Mouse (Mus musculus): ENCODE measurements at regions not wholly inside any gene's neighbourhood (a gene's known extent, or its start where the extent isn't known, plus 50 kb on each side); places are given as distances from the start of the nearest gene placed in this dataset.

DNA sequence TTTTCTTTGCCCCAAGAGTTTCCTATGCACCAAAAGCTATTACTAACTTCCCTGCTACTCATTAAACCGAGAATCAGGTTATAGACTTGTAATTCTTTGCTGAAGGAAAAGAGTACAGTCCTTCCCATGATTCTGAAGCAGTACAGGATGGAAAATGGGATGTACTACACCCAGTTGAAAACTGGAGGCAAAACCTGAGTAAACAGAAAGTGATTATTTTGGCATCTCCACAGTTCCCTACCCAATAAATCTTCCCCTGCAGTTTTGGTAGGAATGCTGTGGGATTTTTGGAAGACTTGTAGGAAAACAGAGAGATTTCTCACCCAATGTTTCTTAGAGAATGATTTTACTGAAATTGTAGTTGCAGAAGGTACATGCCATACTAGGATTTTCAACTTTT, 268.5 kb downstream of the Dio2 start:
- no peak for DNase-seq (ENCODE audit: low spot score in 2 of 2)

DNA sequence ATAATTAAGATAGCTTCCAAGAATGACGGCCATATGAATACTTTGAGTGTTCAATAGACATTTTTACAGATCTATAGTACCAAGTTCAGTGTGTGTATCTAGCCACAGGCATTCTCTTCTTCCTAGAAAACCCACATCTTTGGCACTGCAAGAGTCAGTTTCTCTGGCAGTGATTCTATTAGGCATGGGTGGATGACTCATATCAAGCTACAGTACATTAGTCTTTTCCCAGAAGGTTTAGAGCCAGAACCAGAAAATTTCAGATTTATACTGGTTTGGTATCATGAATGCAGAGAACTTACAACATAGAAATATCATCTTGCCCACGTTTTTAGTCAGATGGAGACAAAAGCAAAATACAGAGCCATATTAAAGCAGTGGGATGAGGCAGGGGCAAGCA, 278.1 kb downstream of the Dio2 start:
- DNase-seq (ENCODE audit: low spot score in 2 of 2), result no peak

DNA sequence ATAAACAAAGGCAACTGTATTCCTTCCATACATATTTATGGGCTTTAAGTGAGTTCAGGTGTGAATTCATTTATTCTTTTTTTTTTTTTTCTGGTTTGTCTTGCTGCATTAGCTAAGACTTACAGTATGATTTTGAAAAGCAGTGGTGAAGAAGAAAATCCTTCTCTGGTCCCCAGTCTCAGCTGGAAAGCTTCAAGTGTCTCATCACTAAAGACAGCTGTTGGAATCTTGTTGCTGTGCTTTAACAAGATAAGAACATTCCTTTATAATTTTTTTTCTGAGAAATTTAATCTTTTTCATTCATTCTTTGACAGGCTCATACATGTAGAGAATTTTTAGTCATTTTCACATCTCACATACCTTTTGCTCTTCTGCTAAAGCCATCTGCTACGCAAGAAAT, 297.6 kb downstream of the Dio2 start:
- no peak for DNase-seq (ENCODE audit: low spot score in 2 of 2)

DNA sequence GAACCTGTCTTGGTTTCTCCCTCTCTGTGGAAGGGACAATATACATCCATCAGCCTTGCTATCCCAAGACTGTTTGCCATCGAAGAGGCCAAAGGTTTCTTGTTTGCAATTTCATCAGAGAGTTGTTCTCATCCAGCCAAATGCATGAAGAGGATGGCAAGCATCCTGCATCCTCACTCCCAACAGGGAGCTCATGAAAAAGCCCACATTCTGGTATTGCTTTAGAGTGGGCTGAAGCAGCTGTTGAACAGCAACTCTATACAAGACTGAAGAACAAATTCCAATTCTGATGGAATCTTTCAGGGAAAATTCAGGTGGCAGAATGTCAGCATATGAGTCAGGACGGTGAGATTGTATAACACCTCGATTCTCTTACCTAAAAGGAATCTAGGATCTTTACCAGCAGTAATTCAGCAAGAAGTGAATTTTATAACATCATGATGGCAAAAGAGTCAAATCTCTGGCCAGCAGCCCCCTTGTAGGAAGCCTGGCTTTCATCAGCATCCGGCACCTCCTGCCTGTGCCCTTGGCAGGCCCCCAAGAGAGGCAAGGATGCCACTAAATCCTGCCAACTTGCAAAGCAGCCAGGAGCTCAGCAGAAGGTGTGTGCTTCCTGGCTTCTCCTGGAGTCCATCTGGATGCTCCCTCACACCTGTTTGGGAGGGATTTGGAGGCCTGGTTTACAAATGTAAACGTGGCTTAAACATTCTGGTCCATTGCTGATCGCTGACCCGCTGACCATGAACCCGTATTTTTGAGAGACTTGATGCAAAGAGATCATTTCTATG, 312.8 kb downstream of the Dio2 start:
- peak in 1 of 2 experiments; percentile 5 for DNase-seq (ENCODE audit: low spot score in 2 of 2)

DNA sequence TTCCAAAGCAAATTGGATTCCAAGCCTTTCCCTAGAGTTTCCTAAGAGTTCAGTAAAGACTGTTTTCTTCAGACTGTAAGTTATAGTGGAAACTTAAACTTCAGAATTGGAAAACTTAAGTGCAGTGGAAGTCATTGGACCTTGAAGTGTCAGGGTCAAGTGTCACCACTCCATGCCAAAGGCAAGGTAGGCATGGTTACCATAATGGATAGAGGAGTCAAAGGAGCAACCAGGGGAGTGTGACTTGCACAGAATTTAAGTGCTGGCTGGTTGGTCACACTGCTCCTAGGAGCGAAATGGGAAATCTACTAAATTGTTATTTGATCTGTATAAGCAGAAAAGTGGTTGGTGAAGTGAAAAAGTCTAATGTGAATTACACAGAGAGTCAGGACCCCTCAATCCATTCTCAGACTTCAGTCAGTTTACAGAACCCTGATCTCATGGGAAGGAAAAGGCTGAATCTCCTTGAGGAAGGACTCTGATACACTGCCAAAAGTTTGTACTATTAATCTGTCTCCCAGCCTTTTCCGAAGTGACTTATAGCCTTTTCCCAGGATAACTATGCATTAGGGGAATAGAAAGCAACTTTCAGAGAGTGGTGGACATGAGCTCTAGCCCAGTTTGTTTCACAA, 320.5 kb downstream of the Dio2 start:
- no peak for DNase-seq (ENCODE audit: low spot score in 2 of 2)

DNA sequence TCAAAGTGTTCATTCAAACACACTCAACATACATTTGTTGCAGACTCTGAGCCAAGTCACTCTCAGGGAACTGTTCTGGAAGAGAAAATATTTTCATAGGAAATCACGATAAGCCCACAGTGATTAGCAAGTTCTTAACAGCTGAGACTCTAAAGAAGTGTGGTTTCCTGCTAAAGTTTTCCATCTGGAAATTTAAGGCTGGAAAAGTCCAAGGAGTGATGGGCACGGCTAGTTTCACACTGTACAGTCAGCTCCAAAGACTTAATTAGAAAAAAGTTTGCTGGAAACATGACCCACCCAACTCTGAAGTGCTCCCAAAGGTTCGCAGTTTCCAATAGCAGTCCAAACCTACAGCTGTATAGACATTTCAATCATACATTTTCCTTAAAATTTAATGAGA, 329.5 kb downstream of the Dio2 start:
- no peak for DNase-seq (ENCODE audit: low spot score in 2 of 2)

DNA sequence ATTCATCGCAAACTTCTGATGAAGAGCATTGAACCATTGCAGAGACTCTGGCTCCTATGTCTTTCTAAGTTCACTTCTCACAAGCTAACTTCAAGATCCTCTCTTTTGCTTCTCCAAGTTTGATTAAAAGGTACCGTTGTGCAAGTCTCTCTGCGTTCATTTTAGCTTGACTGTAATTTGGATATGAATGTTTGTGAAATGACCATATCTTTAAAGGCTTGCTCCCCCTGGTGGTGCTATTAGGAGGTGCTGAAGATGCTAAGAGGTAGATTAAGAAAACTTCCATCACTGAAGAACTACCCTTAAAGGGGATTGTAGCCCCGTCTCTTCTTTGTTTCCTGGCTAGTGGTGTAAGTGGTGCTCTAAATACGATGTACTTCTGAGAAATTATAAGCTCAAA, 339.7 kb downstream of the Dio2 start:
- no peak for DNase-seq (ENCODE audit: low spot score in 2 of 2)

Data from frontal cortex, postnatal 14 days (tissue).